Mouse (Mus musculus): ENCODE data around the gene Svbp. TPM values are rescaled to one million over a fixed set of nuclear protein-coding genes. Genes with fewer than 3 reads are reported as not detected.
A peak's percentile ranks its signal among the peaks of the same experiment; 100 is the strongest.

The Svbp gene
- total RNA-seq (2021): 10 to 100 TPM; 15.4 to 19.6 TPM
- long read RNA-seq, experiment 1, transcript Svbp-201 (3 exons, 733 nt): major isoform, 20 of 22 reads
- long read RNA-seq, experiment 1, partial matches to known transcripts: 1 of 22 reads
- long read RNA-seq, experiment 1, other reads (novel, unspliced or antisense): 0 of 22 reads
- long read RNA-seq, experiment 2, transcript Svbp-201 (3 exons, 733 nt): major isoform, 12 of 12 reads
- long read RNA-seq, experiment 2, partial matches to known transcripts: 0 of 12 reads
- long read RNA-seq, experiment 2, other reads (novel, unspliced or antisense): 0 of 12 reads

DNA sequence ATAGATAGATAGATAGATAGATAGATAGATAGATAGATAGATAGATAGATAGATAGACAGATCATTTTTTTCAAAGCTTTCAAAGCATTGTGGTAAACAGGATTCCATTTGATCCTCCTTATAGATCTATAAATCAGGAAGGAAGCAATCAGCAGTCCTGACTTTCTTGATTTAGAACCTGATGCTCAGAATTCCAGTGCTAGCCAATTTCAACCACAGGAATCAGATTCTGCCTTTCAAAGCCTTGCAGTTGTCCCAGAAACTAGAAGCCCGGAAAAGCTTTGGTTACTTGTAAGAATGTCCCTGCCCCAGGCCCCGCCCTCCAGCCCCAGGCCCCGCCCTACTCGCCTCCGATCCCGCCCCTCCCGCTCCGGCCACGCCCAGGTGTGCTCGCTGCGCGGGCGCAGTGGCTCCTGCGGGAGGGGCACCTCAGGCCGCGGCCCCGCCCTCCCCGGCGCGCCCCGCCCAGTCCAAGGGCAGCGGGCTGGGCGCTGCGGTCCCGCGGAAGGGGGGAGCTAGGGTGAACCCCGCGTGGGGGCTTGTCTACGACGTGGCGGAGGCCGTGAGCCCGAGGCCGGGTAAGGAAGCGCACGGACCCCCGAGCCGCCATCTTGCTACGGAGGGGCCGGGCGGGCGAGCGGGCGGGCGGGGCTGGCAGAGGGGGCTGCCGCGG, at the start of gene Svbp:
TSS of gene Svbp (plus strand) at position 398 of the 673 bp plus-strand sequence.
- DNase-seq: peak; percentile 87 to 91

DNA sequence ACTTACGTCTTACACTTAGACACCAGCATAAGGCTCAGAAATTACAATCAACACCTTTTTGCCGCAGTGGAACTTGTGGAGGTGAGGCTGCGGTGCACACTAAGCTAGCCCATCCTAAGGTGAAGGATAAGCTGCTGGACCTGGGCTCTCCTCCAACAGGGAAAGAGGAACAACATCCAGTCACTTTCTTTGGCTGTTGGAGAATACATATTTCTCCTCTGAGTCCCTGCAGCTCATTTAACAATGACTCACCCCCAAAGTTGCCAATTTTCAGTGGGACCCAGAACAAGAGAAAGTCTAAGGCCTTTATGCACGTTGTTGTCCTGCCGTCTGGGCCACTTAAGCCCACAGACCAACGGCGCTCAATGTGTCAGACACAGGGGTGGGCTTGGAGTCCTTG, 48.3 kb upstream of the Svbp start:
- no peak for DNase-seq

DNA sequence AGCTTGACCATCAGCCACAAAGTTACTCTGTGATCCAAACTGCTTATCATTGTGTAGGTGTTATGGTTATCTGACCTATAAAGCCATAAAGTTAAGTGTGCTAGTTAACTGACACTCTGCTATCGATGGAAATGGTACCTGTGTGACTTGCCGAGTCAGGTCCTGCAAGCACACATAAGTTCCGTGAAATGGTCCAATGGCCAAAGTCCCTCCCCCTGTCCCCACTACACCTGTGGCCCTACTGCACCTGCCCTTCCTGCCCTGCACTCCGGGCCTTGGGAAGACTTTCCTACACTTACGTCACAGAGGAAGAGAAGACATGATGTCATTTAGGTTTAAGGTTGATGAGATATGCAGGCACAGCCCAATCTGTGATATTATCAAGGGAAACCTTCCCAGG, 47.8 kb upstream of the Svbp start:
- no peak for DNase-seq

DNA sequence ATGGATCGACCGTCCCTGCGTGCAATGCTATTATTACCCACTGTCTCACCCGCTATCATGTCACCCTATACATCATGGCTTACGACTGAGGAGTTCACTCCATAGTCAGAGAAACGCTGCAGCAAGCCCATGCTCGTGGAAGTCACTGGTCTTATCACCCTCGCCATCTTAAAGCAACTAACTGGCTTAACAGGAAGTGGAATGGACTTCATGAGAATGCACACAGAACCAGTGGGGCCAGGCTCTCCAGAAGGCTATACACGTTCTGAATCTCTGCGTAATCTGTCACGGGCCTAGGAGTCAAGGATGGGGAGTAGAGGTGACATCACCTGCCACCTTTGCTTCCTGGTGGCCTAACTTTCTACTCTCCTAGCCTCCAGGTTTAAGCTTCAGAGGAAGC, 46.4 kb upstream of the Svbp start:
- no peak for DNase-seq

DNA sequence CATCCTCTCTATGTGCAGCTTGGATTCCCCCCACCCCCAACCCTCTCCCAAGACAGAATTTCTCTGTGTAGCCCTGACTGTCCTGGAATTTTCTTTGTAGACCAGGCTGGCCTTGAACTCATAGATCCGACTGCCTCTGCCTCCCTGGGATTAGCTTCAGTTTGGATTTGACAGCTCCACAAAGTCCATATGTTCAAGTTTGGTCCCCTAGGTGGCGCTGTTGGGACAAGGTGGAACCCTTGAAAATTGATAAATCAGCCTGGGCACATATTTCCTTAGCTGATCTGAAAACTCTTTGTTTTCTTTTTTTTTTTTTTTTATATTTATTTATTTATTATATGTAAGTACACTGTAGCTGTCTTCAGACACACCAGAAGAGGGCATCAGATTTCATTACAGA, 37.9 kb upstream of the Svbp start:
- peak; percentile 37 to 85 for DNase-seq

DNA sequence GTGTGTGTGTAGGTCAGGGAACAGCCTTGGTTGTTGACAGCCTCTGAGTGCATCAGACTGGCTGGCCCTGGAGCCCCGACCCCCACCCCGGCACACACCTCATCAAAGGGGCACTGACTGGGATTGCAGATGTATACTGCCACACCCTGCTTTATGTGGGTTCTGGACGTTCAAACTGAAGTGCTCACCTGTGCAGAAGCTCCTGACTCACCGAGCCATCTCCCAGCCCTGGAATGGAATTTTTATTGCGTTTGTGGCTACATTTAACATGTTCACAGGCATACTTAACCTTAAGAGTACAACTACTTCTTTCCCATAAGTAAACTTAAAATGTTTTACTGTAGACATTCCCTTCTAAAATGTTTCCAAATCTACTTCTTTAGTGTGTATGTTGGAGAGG, 37.2 kb upstream of the Svbp start:
- no peak for DNase-seq

DNA sequence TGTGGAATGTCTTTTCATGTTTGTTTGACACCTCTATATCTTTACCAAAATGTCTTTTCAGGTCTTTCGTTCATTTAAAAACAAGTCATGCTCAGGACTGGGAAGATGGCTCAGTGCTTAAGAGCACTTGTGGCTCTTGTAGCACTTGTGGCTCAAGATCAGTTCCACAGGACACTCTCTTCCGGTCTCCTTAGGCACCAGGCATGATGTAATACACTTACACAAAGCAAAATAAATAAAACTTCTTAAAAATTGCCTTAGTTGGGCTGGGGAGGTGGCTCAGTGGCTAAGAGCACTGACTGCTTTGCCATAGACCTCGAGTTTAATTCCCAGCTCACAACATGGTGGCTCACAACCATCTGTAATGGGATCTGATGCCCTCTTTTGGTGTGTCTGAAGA, 33.7 kb upstream of the Svbp start:
- no peak for DNase-seq

DNA sequence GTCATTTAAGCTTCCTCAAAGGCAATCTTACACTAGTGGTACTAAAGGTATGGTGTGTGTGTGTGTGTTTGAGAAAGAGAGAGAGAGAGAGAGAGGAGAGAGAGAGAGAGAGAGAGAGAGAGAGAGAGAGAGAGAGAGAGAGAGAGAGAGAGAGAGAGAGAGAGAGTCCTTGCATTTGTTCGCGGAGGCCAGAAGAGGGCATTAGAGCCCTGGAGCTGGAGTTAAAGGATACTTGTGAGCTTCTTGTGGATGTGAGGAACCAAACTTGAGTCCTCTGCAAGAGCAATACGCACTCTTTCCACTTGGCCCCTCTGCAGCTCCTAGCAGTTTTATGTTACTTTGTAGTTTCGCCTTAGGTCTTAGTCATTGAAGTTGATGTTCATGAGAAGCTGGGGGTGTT, 32.1 kb upstream of the Svbp start:
- DNase-seq: no peak

DNA sequence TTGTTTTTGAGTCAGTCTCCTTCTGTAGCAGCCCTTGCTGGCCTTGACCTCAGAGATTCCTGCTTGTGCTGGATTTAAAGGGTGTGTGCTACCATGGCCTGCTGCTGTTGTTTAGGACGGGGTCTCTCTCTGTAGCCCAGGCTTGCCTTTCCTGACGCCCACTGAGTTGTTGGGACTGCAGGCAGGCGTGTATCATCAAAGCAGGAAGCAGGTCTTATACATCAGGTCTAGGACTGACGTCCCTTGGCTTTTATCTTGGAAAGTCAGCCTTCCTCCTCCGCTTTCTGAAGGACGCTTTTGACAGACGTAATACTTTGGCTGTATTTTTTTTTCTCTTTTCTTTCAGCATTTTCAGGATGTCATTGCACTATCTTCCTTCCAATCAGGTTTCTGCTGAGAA, 29.2 kb upstream of the Svbp start:
- DNase-seq: no peak

DNA sequence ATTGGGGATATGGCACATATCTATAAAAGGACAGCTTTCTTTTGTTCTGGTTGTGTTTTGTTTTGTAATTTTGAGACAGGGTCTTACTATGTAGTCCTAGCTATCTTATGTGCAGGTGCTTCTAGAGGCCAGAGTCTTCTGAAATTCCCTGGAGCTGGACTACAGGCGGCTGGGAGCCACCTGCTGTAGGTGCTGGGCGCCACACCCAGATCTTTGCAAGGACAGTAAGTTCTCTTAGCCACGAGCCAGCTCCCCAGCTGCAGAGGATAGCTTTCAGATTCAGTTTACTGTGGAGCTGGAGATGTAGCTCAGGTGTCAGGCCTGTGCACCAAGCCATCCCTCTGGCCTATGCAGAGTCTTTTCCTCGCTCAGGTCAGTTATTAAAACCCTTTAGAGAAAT, 28.0 kb upstream of the Svbp start:
- no peak for DNase-seq

DNA sequence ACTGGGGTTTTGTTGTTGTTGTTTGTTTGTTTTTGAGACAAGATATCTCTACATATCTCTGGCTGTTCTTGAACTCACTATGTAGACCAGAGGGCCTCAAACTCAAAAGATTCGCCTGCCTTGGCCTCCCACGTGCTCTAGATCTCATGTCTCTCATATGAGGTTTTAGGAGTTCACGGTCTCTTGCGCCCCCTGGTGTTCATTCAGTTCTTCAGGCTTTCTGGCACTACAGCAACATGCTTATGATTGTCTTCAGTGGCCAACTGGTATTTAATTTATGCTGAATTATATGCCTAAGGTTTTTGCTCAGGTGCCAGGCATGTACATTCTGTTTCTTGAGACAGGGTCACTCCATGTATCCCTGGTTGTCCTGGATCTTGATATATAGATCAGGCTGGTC, 27.4 kb upstream of the Svbp start:
- peak; percentile 76 to 92 for DNase-seq

DNA sequence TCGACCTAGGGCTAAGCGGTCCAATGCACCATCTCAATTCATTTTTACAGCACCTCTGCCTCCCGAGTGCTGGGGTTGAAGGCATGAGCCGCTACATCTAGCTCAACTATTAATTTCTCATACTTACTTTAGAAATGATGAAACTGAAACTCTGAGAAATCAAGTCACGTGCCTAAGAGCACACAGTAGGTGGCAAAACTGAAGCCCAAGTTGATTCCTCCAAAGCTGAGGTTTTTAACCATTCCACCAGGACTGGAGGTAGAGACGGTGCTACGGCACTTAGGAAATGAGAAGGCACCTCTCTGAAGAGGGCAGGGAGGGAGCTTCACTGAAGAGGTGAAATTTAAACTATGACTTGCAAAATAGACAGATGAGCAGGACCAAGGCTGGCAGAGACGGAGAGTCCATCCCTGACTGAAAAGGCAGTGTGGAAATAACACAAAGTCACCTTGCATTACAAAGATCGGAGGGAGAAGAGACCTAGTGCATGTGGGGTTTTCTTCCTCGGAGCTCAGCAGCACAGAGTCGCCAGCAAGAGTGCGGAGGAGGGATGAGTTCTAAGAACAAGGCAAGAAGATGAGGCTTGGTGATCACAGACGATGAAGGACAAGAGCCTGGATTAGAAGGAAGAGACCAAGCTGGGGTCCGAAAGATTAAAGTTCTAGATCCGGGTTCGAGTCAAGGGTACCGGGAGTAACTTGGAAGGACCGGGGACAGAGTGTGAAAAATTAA, 22.0 kb upstream of the Svbp start:
- DNase-seq: peak in 1 of 2 experiments; percentile 34

DNA sequence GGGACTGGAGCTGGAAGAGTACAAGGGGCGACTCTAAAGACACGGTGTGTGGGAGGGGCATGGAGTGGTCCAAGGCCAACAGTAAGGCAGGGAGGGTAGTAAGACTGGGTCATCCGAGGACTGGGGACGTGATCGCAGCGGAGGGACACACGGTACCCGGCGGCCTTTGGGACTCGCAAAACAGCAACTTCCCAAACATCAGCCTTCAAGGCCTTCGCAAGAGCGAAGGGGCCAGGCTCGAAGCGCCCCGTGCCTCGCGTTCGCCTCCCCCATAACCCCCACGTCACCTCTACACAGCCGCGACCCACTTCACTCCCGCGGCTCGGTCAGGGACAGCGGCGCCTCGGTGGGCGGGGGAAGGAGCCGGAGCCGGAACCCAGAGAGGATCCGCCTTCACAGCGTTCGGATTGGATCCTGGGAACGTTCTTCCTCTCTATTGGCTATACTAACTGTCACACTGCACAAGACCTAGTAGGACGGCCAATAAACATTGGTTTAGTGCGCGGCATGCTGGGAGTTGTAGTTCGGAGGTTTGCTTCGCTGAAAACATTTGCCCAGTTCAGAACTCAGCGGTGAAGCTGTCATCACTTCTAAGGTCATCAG, 21.2 kb upstream of the Svbp start, which contains the start of gene Zfp691:
TSS of gene Zfp691 (minus strand) at position 345 of the 603 bp plus-strand sequence.
- DNase-seq: peak; percentile 98 to 99

DNA sequence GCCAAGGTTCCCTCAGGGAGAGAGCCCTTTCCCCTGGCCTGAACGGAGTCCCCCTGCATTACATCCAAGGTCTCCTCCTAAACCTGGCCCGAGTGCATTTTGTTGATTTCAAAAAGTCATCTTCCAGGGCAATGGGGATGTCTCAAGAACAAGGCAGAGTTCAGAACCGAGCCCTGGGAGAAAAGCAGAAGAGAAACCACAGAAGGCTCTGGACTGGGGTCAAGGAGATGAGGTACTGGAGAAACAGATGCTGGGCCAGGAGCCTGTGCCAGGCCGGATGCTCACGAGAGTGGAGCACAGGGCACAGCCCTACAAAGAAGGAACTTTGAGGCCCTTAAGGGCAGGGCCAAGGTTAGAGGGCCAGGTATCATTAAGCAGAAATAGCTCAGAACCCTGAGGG, 17.4 kb upstream of the Svbp start:
- DNase-seq: peak in 1 of 2 experiments; percentile 66

DNA sequence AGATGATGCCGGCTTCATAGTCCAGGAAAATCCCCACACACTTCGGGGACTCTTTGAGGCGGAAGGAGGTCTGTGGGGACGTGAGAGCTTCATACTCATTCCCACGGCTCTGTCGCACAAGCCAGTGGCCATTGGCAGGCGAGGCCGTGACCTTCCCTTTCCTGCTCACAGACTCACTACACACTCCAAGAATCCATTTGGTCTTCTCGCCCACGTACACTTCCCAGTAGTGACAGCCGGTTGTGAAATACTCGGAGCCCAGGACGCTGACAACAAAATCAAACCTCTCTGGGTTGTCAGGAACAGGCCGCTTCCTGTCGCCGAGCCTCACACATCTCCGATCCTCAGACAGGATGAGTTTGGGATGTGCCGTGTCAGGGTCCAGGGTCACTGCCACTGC, 16.8 kb upstream of the Svbp start:
- peak; percentile 49 to 69 for DNase-seq

DNA sequence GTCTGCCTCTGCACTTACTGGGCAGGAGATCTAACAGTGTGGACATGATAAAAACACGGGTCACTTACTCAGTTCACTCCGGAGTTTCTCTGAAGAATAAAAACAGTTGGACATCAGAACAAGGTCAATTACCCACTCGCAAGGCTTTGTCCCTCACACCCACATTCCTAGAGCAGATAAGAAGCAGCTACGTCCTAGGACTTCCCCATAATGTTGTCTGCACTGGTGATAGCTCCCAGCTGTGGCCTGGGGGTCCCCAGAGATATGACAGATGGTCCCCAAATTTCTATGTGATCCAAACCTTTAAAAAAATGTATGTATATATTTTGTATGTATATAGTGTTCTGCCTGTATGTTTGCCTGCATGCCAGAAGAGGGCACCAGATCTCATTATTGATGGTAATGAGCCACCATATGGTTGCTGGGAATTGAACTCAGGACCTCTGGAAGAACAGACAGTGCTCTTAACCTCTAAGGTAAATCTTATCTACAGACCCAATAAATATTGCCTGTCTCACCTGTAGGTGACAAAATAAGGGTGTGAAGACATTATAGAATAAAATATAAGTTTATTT, 14.9 kb upstream of the Svbp start:
- no peak for DNase-seq

DNA sequence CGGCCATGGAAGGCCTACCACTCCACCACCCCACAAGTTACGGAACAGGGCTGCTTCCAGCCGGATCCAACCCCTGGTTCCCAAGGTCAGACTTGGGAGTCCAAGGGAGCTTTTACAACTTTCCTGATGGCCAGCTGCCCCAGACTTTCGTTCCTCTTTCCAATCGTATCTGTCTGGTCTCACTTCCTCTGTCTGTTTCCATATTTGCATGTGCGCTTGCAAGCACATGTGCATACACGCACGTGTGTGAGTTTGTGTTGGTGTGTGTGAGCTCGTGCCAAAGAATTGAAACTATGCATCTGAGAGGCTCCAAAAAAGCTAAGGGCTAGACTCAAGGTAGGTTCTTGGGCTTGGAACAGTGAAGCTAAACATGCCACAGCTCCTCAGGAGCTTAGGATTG, 13.7 kb upstream of the Svbp start:
- peak in 1 of 2 experiments; percentile 44 for DNase-seq

DNA sequence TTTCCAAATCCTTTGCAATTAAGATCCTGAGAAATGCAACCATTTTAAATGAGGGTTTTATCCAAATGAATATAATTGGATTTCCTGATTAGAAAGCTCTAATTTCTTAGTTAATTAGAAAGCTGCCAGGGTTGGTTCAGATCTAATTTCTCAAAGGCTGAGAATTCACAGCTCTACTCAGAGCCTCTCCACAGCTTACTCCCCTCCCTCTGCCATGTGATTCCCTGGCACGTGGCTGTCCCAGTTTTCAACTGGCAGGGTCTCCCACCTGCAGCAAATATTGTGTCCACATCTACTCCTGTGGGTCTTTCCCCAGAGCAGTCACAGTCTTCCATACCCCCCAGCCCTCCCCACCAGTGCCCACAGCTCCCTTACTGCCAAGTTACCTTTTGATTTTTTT, 11.6 kb upstream of the Svbp start:
- no peak for DNase-seq

DNA sequence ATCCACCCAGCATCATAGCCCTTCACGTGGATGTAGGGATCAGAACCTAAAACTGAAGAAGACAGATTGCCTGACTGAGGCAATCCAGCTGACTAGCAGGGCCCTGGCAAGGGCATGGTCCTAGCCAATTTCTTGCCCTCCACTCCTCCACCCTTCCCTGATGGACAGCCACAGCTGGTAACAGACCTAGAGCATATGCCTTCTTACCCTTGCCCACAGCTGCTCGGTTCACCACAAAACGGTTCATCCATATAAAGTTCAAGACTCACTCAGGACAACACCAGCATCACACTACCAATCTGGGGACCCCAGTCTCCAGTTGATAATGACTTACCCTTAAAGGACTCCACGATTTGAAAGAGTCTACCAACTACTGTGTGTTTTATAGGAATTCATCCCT, 9.3 kb upstream of the Svbp start:
- DNase-seq: no peak

DNA sequence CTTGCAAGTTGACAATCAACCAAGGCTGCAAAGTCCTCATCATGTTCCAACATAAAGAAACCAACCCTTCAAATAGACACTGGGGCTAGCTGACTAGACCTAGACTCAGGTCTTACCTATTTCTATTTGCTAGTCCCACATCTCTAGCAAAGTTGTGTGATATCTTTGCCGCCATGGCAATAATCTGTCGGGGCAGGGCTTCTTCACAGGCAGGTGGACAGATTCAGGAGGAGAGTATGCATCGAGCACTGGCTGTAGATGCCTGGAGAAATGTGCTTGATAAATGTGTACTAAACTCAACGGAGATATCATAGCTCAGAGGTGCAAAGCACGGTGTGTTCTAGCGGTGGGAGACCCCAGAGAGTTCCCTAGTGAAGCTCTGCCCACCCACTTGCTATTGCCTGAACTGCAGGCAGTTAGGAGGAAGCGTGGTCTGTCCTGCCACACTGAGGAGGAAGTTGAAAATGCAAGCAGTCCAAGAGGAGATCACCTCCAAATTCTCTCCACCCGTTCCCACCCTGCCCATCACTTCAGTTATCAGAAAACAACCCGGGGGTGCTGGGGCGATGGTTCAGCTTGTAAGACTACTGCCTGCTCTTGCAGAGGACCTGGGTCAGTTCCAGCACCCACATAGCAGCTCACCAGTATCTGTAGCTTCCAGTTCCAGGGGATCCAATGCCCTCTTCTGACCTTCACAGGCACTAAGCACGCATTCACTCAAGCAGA, 6.9 kb upstream of the Svbp start:
- DNase-seq: no peak

DNA sequence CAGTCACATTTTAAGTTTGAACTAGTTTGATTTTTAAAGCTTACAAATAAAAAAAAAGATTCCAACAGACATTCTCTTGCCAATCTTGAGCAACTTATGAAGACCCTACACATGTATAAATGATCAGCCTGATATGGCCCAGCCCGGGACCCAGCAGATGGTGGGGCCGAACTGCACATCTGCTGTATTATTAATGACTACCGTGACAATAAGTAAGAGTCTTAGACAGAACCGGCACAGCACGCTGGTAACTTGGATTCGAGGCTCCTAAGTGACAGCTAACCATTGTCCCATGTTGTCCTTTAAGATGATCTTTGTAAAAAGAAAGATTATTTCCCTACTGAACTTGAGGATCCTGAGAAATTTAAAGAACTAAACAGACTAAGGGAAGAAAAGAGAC, 5.7 kb upstream of the Svbp start:
- no peak for DNase-seq

DNA sequence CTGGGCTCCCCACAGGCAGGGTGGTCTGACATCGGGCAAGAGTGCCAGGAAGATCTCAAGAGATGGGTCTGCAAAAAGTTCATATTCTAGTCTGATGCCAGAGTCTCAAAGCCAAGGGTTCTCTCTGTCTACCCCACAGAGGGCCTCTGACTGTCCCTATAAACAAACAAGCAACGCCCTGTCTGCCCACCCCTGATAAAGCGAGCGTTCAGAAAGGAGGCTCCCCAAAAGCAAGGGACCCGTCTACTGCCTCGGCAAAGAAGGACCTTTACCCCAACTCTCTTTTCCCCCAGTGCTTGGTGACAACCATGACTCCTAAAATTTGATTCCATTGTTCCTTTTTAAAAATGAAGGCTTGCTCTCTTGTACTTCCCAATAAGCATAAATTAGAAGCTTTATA, 5.2 kb upstream of the Svbp start, which contains the start of gene Ermap:
TSS of gene Ermap (minus strand) at position 148 of the 400 bp plus-strand sequence.
- DNase-seq: no peak

Measured in heart, adult 18-20 months (tissue).